Mouse (Mus musculus) thymus, postnatal 0 days (tissue): Measurements from ENCODE around the gene Gpr182. TPM values are rescaled to one million over a fixed set of nuclear protein-coding genes. Genes with fewer than 3 reads are reported as not detected.

Experiments used
- DNase-seq: peaks from one replicate; pipeline ENCODE4 v3.0.0-alpha.2; 2015; ENCODE audit warnings: low spot score
- polyA plus RNA-seq: library from polyadenylated mRNA; unstranded; fragments of >200 nt; fragmentation: Nextera tagmentation; extraction: Ambion mirVana; gene quantifications from 2 replicates; pipeline ENCODE4 v1.2.1, GENCODE M21; 2015

Gpr182 gene
- polyA plus RNA-seq, 1 experiment from 2014 or later: 0.90 TPM

DNA sequence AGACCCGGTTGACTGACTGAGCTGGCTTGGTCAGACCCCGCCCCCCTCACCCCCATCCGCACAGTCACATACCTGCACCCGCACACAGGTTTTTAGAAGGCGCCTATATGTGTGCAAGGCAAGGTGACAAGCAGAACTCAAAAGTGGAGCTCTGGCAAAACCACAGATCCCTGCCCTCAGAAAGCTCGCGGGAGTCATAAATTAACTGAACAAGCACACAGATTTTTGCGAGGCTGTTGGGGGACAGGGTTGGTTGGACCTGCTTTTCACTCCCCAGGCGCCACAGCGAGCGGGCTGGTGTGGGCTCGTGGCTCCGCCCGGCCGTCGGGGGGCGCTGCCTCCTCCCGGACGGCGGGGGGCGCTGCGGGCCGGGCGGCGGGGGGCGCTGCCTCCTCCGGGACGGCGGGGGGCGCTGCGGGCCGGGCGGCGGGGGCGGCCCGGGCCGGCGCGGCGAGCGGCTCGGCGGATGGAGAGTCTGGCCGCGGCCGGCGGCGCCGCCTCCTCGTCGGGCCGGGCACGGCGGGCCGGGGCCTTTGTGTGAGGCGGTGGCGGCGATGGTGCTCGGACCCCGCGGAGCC is 12.4 kb downstream of the Gpr182 start, which contains the start of gene Zbtb39:
Gene Zbtb39 (plus strand): TSS at position 456 of the 578 bp plus-strand sequence.
- DNase-seq: peak; percentile 79

GRCm38 (mm10) chr10:127738151-127738882 is 13.2 kb downstream of the Gpr182 start:
- DNase-seq: peak; percentile 37

DNA sequence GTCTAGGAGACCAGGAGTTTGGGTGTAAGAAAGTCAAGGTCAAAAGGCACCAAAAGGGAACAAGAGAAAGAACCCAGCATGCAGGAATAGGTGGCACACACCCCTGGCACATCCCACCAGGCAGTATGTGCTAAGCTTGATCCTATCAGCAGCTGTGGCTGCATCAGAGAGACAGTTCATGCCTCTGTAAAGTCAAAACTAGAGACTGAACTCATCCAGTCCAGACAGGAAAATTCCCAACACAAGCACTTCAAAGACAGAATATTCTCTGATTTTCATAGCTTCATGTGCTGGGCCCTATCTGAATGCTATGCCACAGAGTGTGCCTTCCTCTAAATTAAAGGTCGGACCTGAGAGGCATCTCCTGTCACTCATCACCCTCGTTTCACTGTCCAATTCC is 14.0 kb downstream of the Gpr182 start:
- DNase-seq: no peak

- no peak for DNase-seq
These were observed 14.6 kb downstream of the Gpr182 start for GRCm38 (mm10) chr10:127736916-127737315.

- DNase-seq: peak; percentile 7
These were observed 15.3 kb downstream of the Gpr182 start for GRCm38 (mm10) chr10:127736266-127736665.

- peak; percentile 15 for DNase-seq
These were observed 17.1 kb downstream of the Gpr182 start for GRCm38 (mm10) chr10:127734434-127734833.

GRCm38 (mm10) chr10:127731397-127731796 is 20.1 kb downstream of the Gpr182 start:
- no peak for DNase-seq

DNA sequence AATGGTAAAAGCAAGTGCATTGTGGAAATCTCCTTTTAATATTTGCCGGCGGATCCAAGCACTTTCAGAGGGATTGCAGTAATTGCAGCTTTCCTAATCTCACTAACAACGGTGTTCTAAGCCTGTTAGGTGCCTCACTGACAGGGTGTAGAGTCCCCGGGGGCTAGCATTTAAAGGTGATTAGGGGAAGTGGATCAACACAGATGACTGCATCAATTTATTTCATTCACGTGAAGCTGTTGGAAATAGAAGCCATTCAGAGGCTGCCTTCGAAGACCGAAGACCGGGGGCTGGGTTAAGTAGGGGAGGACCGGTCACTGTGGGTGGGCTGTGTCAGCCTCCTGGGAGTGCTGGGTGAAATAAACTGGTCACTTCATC is 20.6 kb downstream of the Gpr182 start:
- DNase-seq: no peak

GRCm38 (mm10) chr10:127730285-127730932 is 21.1 kb downstream of the Gpr182 start:
- no peak for DNase-seq

DNA sequence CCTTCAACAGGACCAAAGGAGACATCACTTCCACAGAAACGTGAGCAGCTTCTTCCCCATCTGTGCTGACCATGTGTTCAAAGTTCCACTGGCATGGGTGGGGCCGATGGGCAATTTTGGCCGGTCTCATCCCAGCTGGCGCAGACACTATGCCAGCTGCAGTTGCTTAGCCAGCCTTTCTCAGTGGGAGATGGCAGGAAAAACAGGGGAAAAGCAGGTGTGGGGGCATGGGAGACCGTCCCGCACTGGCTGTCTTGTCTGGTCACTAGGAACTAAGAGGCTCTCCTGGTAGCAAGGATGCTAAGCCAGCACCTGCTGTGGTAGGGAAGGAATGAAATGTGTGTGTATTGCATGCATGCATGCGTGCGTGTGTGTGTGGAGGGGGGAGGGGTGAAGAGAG is 23.1 kb downstream of the Gpr182 start:
- DNase-seq: no peak

DNA sequence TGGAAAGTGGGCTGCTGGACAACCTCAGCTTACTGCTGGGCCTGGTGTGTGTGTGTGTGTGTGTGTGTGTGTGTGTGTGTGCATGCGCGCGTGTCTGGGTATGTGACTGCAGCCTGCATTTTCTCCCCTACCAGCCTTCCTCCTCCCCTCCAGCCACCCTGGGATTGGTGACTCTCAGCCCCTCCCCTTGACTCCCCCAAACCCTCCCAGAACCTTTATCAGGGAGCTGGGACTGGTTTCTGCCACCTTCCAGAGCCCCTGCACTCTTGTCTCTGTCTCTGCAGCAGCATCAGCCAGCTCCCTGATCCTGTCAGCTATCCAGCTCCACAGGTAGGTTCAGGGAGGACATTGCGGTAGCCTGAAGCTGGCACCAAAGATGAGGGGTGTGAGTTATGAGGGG is 26.4 kb downstream of the Gpr182 start:
- DNase-seq: no peak

DNA sequence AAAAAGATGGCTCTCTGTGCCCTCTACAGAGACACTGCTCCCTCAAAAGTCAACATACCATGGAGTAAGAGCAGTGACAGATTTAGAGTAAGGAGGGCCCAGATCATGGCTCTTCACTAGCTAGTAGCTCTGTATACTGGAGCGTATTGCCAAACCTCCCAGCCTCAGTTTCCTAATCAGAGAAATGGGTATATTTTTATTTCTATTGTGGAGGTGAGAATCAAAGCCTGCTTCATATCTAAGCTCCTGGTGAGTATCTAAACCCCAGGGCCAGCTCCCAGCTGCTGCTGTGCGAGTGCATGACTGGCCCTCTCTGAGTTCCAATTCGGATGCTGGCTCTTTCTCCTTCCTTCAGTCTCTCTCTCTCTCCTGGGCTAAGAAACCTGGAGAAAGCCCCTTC is 27.4 kb downstream of the Gpr182 start, which contains the start of gene Tac2:
Gene Tac2 (plus strand): TSS at position 301 of the 400 bp plus-strand sequence.
- DNase-seq: no peak

- no peak for DNase-seq
These were observed 29.7 kb downstream of the Gpr182 start for GRCm38 (mm10) chr10:127721671-127722418.

DNA sequence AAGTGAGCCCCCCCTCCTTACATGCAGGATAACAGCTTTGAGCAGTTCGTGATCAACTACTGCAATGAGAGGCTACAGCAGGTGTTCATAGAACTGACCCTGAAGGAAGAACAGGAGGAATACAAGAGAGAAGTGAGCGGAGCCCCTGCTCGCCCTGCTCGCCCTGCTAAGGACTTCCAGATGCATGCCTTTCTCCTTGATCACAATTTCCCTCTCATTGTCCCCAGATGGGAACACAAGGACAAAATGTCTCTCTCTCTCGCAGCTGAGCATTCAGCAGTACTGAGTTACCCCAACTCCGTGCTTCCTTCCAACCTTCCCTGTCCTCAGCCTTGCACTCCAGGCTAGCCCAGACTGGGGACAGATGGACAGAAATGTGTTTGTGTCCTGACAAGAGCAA is 38.8 kb downstream of the Gpr182 start:
- DNase-seq: no peak

DNA sequence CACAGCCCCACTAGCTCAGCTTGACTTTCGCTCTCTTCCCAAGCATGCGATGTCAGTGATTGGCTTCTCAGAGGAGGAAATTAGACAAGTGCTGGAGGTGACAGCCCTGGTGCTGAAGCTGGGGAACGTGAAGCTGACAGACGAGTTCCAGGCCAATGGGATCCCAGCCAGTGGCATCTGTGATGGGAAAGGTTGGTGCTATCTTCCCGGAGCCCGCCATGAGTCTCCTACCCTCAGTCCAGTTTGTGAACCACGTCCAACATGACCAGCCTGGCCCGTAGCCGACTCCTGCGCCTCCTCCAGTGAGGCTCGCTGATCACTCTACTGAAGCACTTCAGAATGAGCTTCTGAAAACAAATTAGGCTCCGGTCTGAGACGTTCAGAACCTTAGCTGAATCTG is 41.2 kb downstream of the Gpr182 start:
- DNase-seq: no peak

DNA sequence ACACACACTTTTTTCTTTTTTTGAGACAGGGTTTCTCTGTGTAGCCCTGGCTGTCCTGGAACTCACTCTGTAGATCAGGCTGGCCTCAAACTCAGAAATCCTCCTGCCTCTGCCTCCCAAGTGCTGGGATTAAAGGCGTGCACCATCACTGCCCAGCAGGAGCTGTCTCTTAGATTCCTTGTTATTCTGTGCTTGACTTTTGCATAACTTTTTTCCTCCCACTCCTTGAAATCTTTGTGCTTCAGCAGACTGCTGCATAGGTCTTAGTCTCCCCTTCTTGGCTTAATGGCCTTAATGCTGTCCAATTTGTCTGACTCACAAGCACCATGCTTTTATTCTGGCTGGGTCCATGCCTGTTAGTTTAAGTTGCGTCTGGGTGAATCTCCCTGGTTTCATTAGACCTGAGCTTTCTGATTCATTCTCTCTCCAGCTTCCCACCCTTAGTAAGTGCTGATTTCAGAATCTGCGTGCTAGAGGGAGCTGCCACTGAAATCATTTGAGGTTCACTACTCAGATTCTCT is 42.6 kb downstream of the Gpr182 start:
- no peak for DNase-seq

- DNase-seq: no peak
These were observed 43.8 kb downstream of the Gpr182 start for GRCm38 (mm10) chr10:127707721-127708120.

- DNase-seq: no peak
These were observed 45.7 kb downstream of the Gpr182 start for GRCm38 (mm10) chr10:127705783-127706182.

DNA sequence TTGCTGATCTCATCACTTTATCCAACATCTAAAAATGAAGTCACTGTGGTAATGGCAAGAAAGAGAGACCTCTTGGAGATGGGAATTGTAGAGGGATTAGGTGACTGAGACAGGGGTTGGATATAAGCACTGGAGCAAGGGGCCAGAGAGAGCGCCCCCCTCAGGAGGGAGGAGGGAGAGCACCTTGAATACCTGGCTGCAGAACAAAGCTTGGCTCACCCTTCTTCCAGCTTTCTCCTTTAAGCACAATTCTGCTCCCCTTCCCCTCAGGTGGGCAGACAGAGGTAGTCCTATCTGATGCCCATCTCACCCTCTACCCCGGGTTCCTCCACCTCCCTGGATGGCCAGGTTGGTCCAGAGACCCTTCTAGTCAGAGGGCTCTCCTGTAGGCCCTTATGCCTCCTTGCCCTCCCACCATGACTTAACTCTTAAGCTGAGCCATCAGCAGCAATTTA is 46.7 kb downstream of the Gpr182 start, which contains the start of gene Myo1a:
Gene Myo1a (plus strand): TSS at position 405 of the 455 bp plus-strand sequence.
- no peak for DNase-seq

GRCm38 (mm10) chr10:127704293-127704692 is 47.2 kb downstream of the Gpr182 start:
- no peak for DNase-seq

GRCm38 (mm10) chr10:127703299-127703698 is 48.2 kb downstream of the Gpr182 start:
- DNase-seq: no peak
